ENCODE assay signal across 8 mouse cellular contexts in the genomic region with DNA sequence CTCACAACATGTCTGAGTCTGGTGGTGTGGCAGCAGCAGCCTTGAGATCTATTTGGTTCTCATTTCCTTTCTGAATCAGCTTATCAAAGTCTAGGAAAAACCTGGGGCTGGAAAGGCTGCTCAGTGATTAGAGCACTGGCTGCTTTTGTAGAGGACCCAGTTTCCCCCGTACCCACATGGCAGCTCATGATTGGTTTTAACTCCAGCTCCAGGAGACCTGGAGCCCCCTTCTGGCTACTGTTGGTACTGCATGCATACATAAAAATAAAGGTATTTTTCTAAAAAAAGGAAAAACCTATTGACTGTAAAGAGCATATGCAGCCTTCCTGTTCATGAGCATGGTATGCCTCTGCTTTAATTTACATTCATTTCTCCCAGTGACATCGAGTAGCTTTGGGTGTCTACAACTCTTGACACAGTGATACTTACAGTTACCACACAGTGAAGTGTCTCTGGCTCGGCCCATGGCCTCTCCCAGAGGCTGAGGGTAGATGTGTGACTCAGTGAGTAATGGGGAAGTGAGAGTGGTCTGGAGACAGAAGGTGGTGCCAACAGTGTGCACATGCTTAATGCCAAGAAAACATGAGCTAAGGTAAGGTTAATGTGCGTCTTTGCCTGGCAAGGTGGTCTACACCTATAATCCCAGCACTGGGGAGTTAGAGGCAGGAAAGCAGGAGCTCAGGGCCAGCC.
A peak's percentile ranks its signal among the peaks of the same experiment; 100 is the strongest.
DNase-seq lines count a peak whose midpoint lies in the region; ATAC-seq and TF ChIP-seq lines count a peak whose summit lies in the region.

No protein-coding gene starts in this region.

- peak; percentile 93 for TF ChIP-seq CTCF in gastrocnemius, adult 2 months (IDR thresholded peaks at IDR 0.05)
- TF ChIP-seq CTCF in bone marrow, adult 2 months (IDR thresholded peaks at IDR 0.05; ENCODE audit: control insufficient read depth, insufficient read depth, low read length) = peak; percentile 40
- peak; percentile 79 for TF ChIP-seq CTCF in kidney, postnatal 0 days (IDR thresholded peaks at IDR 0.05; ENCODE audit: low read depth)

- no peak overlapping the region for H3K4me2 ChIP-seq in kidney, postnatal 0 days (ENCODE audit: low read length)

- no peak for ATAC-seq in kidney, postnatal 0 days (replicated peaks; ENCODE audit: low FRiP score, low read depth)

- DNase-seq in gastrocnemius, adult 2 months = peak; percentile 42
- no peak for DNase-seq in gastrocnemius, postnatal 25 days
- DNase-seq in ovary, postnatal 10 days (ENCODE audit: low spot score) = peak; percentile 7
- no peak for DNase-seq in ovary, adult 18-20 months (ENCODE audit: low spot score)
- DNase-seq in kidney, postnatal 0 days (ENCODE audit: low spot score) = peak; percentile 62
- DNase-seq in natural killer cell, adult 2 months (ENCODE audit: low spot score in 2 of 2) = peak; percentile 25 to 60
- DNase-seq in right cerebral cortex, postnatal 10 days (ENCODE audit: low spot score in 2 of 2) = no peak

- TF ChIP-seq POLR2A in bone marrow, adult 2 months (IDR thresholded peaks at IDR 0.05; ENCODE audit: borderline replicate concordance, control insufficient read depth, low read depth, low read length) = no peak

- no peak overlapping the region for H3K9ac ChIP-seq in kidney, postnatal 0 days (ENCODE audit: low read depth, low read length)

- H3K4me3 ChIP-seq in gastrocnemius, adult 2 months = no peak overlapping the region
- no peak overlapping the region for H3K4me3 ChIP-seq in bone marrow, adult 2 months (replicated peaks; ENCODE audit: control insufficient read depth, low read depth, low read length)
- no peak overlapping the region for H3K4me3 ChIP-seq in kidney, postnatal 0 days (replicated peaks; ENCODE audit: low read depth, low read length)

- H3K27ac ChIP-seq in gastrocnemius, adult 2 months = no peak overlapping the region
- no peak overlapping the region for H3K27ac ChIP-seq in bone marrow, adult 2 months (ENCODE audit: control insufficient read depth, insufficient read depth, low read depth, low read length, poor library complexity)
- no peak overlapping the region for H3K27ac ChIP-seq in kidney, postnatal 0 days

- 0 out of 2 replicates have a peak, but pooled peaks cover 4% of the 10 kb centered on the region for H3K27me3 ChIP-seq in kidney, postnatal 0 days (ENCODE audit: insufficient read depth, low read length)

- WGBS in bone marrow, adult 2 months = 46% methylated on average over 4 of the region's 4 CpGs
- 68% methylated on average over 4 of the region's 4 CpGs for WGBS in kidney, postnatal 0 days

- H3K36me3 ChIP-seq in kidney, postnatal 0 days (ENCODE audit: insufficient read depth, low read length) = no peaks in the 10 kb centered on the region

- H3K4me1 ChIP-seq in bone marrow, adult 2 months (ENCODE audit: control insufficient read depth, insufficient read depth, low read length) = no peaks in the 10 kb centered on the region
- H3K4me1 ChIP-seq in kidney, postnatal 0 days (replicated peaks; ENCODE audit: insufficient read depth, low read length) = no peaks in the 10 kb centered on the region

- no peaks in the 10 kb centered on the region for H3K9me3 ChIP-seq in kidney, postnatal 0 days (replicated peaks; ENCODE audit: low read length)

- intact Hi-C loops in gastrocnemius, adult 2 months (cut with DNase I) = loop anchor here (1.0 to 10.0 kb wide), 4 partner anchors 209 to 353 kb away; partner anchors contain the start of gene Med27

Comparison
In these comparisons a context has a peak if more than half of its experiments do, and no peak if none do; other contexts are left out.
1. DNase-seq: peak in gastrocnemius, adult 2 months (single experiment), ovary, postnatal 10 days (single experiment), kidney, postnatal 0 days (single experiment) and natural killer cell, adult 2 months (2 of 2); none in gastrocnemius, postnatal 25 days (single experiment), ovary, adult 18-20 months (single experiment) and right cerebral cortex, postnatal 10 days (0 of 2).
2. CTCF ChIP-seq: peak in every context shown above with its lines; median percentile 93 in gastrocnemius, adult 2 months; 79 in kidney, postnatal 0 days; 40 in bone marrow, adult 2 months.